Mouse (Mus musculus) ovary, adult 18-20 months (tissue): ENCODE data around the gene Mafb.

Source experiments
- DNase-seq: peaks from one replicate; pipeline ENCODE4 v3.0.0; 2022; ENCODE audit warnings: low spot score, mixed read lengths

Mafb gene

DNA sequence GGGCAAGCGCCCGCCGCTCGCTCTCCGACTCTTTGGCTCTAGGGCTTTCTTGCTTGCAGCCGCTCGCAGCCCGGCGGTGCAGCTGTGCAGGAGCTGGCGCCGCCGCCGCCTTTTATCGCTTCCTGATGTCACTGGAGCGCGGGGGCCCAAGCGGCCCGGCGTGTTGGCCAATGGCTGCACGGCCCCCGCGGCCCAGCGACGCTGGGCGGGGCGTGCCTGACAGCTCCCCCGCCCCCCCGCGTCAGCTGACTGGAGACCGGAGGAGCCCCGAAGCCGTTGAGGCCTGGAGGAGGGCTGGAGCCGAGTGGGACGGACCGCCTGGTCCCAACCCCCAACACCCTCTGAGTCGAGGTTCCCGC, at the start of gene Mafb:
Gene Mafb (minus strand): TSS at position 86 of the 359 bp plus-strand sequence.
- DNase-seq: peak; percentile 93

DNA sequence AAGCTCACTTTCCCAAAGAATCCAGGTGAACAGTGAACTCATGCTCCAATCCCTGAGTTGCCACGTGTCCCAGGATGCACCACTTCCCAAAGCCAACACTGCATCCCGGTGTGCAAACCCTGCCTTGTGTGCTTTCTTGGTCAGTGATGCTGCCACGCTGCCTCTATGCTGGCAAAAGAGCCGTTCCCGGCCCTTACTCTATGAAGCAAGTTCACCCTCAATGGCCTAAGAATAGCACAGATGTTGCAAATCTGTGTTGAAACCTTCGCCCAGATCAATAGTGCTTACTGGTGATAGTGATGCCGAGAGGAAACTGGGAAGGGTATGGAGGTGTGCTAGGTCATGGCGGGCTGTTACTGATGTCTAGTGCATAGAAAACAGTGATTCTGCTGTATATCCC, 48.3 kb upstream of the Mafb start:
- DNase-seq: no peak

GRCm38 (mm10) chr2:160414736-160415135, 47.9 kb upstream of the Mafb start:
- DNase-seq: no peak

DNA sequence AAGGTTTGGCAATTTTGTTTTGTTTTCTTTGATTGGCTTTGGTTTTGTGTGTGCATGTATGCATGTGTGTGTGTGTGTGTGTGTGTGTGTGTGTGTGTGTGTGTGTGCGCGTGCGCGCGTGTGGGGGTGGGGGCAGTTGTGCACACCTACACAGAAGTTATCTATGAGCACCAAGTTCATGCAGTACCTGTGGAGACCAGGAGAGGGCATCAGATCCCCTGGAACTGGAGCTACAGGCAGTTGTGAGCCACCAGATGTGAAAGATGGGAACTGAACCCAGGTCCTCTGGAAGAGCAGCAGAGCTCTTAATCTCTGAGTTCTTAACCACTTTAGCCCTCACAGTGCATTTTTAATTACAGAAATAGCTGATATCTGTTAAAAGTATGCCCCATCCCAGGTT, 47.1 kb upstream of the Mafb start:
- DNase-seq: no peak

GRCm38 (mm10) chr2:160413055-160413454, 46.2 kb upstream of the Mafb start:
- no peak for DNase-seq

DNA sequence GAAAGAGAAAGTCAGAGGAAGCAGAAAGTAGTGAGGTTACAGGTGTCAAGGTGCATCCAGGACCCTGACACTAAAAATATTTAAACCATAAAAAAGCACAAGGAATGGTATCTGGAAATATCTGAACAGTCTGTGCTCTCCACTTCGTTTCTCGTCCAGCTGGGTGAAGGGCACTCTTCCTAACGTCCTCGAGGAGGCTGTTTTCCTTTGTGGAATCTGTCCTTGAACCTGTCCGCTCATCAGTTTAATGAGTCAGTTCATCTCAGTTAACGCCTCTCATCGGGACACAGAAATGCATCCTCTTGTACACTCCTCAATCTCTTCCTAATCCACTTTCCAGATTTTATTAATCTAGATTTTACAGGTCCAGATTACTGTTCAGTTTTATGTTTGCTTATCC, 44.6 kb upstream of the Mafb start:
- DNase-seq: peak; percentile 48

DNA sequence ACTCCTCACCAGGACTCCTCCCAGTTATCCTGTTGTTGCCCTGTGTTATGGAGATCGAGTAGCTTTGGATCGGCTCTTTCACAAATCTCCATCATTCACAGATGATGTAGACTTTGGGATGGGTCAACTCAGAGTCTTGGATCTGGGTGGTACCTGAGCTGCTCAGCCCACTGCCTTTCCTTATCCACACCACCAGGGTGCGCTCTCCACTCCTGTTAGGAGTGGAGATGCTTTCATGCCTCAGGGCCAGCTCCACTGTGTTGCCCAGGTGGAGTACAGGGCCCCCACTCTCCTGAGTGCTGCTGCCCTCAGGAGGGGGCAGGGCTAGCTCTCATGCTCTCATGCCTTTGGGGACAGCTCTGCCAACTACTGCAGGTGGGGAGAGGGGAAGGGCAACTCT, 40.9 kb upstream of the Mafb start:
- no peak for DNase-seq

DNA sequence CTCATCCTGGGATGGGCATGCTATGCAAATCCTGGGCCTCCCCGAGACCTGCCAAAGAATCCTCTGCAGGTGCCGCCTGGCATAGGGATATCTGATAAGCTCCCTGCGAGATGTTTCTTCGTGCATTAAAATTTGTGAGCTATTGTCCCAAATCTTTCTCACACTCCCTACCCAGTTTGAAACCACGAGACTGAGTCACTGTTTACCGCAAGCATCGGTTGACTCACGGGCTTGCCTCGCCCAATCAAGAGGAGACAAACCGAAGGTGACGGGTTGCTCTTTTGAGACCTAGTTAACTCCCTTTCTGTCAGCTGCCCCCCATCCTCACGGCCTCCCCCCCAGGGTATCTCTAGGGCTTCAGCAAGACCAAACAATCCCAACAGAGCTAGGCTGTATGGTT, 30.9 kb upstream of the Mafb start:
- DNase-seq: no peak

GRCm38 (mm10) chr2:160394735-160395134, 27.9 kb upstream of the Mafb start:
- DNase-seq: no peak

GRCm38 (mm10) chr2:160392648-160393047, 25.8 kb upstream of the Mafb start:
- DNase-seq: no peak

DNA sequence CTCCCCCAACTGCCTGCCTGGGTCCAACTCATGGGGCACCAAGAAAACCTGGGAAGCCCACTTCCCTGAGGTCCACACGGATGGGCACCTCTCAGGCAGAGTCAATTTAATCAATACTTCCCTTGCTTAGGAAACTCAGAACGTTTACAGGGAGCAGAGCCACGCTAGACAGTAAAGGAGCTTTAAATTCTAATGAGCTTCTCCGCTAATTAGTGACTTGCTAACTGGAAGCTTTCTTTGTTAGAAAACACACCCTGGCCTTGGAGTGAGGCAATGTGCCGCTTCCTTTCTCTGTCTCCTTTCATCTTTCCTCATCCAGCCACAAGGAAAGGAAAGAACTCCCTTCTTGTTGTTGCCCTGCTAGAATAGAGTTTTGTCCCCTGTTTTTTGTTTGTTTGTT, 21.7 kb upstream of the Mafb start:
- DNase-seq: no peak

DNA sequence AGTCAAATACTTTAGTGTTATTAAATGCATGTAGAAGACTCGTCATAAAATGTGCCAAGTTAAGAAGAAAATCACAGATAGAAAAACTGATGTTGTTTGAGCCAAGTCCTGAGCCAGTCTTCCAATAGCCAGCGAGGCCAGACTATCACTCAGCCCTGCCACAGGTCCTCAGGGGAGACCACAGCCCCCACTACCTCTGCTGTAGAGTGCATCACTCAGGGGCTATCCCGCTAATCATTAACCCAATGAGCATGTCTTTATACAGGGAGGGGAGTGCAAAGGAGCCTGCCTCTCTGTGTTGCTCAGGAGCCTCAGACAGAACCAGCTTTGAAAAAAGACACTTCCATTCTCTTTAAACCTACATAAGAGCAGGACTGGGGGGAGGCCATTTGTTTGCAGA, 16.6 kb upstream of the Mafb start:
- no peak for DNase-seq

DNA sequence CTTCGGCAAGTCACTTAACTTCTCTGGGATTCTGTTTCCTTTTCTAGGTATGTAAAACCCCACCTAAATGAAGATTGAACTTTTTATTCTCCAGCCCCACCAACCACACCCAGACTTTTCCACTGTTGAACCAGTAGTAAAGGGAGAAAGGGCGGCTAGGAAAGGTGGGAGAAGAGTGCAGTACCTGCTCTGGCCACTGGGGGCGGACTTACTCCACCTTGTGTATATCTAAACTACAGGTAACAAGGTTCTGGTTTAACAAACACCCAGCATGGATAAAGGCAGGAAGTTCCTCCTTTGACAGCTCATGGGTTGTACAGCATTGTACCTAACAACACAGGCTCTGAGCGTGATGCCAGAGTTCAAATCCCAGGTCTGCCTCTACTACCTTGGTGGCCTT, 11.4 kb upstream of the Mafb start:
- DNase-seq: no peak

DNA sequence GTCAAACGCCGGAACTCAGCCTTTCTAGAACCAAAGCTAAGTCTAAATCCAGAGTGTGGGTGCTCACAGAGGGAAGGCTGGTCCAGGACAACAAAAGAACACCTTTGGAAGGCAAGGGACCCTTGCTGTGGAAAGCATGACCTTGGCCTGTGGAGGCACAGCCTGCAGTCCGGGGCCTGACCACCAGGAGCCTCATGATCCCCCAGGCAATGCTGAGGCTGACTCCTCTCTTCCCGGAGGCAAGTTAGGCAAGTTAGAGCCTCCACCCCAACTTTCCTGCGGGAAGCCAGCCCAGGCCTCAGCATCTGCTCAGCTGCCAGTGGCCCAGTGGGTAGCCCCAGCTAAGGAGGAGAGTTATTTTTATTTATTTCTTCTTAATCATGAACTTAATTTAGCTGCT, 9.4 kb upstream of the Mafb start:
- DNase-seq: no peak

- no peak for DNase-seq
Observed at GRCm38 (mm10) chr2:160369653-160370420, 3.0 kb upstream of the Mafb start.

GRCm38 (mm10) chr2:160368422-160369357, 1.8 kb upstream of the Mafb start:
- no peak for DNase-seq

GRCm38 (mm10) chr2:160367448-160368208, 763 bp upstream of the Mafb start:
- peak; percentile 78 for DNase-seq

DNA sequence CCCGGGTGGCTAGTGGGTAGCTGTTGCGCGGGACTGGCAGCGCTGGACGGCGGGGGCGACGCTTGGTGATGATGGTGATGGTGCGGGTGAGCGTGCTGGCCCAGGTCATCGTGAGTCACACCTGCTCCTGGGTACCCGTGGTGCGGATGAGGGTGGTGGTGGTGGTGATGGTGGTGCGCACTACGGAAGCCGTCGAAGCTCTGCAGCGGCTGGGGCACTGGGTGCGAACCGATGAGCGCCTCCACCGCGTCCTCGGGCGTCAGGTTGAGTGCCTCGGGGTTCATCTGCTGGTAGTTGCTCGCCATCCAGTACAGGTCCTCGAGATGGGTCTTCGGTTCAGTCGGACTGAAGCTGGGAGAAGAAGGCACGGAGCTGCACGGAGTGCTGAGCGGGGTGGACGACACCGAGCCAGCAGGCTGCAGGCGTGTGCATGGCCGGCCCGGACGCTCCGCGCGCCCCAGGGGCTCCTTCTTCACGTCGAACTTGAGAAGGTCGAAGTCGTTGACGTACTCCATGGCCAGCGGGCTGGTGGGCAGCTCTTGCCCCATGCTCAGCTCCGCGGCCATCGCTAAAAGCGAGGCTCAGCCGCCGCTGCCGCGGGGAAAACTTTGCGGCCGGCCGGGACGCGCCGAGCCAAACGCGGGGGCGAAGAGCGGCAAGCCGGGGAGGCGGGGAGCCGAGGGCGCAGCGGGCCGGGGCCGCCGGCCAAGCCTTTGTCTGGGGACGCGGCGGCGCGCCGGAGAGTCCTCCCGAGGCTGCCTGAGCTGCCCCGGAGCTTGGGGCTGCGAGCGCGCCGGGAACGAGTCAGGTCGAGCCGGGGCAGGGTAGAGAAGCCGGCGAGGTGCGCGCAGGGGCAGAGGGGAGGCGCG, 520 bp downstream of the Mafb start:
- no peak for DNase-seq

GRCm38 (mm10) chr2:160365107-160365911, 1.6 kb downstream of the Mafb start:
- DNase-seq: peak; percentile 59

- DNase-seq: no peak
Observed at GRCm38 (mm10) chr2:160364666-160365065, 2.2 kb downstream of the Mafb start.
